Mouse (Mus musculus) heart, adult 11 months (tissue): Measurements from ENCODE around the gene Olfr370.
A peak's percentile ranks its signal among the peaks of the same experiment; 100 is the strongest.

Experiments
- DNase-seq: peaks from one replicate; pipeline ENCODE4 v3.0.0; 2022

The Olfr370 gene

DNA sequence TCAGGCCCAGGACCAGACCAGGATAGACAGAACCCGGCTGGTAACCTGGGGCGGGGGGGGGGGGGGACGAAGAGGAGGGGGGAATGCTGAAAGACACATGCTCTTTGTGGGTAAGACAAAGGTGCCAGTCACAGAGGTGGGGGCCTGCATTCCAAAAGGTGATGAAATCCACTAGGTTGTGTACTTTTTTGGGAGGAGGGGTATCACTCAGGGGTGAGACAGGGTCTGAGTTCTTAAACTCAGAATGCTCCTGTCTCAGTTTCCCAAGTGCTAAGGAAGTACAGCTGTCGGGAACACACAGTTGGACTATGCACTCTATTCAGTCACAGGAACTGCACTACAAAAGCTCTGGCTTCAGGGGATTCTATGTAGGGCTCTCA is 40.9 kb downstream of the Olfr370 start:
- DNase-seq = peak; percentile 71

DNA sequence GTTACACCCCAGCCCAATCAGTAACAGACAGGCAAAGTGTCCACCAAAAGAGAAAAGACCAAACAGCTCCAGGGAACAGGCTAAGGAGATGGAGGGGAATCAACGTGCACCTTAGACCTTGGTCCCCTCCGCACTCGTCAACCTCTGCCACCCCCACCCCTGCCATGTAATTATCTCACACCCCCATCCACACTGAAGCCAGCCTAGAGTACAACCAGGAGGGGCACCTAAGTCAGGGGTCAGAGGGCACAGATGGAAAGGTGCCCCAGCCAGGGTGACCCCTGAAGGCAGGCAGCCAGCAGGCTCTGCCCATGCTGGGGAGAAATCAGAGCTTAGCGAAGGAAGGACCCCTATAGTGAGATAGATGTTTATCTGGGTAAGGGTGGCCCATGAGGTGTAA is 41.3 kb downstream of the Olfr370 start:
- DNase-seq = peak; percentile 91

DNA sequence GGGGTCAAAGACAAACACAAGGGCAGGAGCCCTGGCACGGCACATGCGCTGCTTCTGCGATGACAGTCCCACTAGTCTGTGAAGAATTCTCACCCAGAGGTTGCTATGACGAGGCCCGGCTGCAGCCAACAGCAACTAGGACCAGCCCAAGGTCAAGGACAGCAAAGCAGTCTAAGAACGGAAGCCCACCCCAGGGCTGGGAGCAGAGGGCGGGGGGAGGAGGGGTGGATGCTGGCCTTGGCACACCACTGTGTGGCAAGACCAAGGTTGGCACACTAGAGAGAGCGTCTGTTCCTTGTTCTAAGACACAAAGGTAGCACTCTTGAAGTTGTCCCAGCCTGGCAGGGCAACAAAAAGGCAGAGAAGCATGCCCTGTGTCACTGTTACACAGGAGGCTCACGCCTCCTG is 41.8 kb downstream of the Olfr370 start:
- DNase-seq = peak; percentile 98

DNA sequence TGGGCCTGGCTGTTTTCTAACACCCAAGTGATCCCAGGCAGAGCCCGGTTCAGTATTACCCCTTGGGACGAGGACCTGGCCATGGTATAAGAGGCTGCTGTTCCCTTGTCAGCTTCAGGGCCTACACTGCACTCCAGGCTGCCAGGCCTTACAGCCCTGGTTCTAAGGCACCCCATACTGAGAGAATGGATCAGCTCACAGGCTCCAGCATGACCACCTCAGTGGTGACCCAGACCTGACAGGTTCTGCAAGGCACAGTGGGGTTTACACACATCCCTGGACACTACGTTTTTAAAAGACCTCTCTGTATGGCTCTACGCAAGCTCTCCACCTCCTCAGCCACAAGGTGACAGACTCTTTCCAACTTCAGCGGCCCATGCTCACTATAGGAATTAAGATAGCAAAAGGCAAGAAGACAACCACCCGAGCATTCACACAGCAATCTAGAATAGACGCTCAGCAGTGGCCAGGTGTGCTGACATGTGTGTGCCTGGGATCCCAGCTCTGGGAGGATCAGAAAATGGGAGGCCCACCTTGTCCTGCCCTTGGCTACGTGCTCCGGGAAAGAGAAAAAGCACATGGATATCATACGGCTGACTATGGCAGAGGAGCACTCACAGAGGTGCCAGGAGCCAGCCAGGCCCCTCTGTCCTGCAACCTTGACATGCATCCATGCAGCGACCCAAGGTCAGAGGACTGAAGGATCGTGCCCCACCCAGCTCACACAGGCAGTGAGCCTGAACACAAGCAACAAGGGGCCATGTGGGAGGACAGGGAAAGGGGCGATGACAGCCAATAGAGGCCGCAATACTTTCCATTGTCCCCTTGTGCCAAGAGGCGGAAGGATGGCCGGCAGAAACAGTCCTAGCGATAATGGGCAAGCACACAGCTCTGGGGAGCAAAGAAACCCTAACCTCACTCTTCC is 42.8 kb downstream of the Olfr370 start:
- DNase-seq = peak; percentile 95

- peak; percentile 87 for DNase-seq
Observed at GRCm38 (mm10) chr8:83579676-83580075, 44.1 kb downstream of the Olfr370 start.

DNA sequence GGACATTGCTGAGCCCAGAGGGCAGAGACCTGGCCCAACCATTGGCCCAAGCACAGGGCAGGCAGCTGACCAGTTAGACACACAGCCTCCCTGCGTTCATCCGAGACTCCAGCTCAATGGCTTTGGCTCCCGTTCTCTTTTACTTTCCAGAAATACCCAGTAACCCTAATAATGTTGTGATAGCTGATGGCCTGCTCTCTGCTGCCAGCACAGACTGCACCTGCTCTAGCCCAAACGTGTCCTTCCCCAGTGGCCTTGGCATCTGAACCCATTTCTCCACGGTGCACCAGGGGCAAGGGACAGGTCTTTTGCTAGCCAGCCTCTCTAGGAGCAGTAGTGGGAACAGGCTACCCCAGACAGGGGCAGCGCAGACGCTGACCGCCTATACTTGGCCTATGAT is 45.2 kb downstream of the Olfr370 start:
- DNase-seq = peak; percentile 94

DNA sequence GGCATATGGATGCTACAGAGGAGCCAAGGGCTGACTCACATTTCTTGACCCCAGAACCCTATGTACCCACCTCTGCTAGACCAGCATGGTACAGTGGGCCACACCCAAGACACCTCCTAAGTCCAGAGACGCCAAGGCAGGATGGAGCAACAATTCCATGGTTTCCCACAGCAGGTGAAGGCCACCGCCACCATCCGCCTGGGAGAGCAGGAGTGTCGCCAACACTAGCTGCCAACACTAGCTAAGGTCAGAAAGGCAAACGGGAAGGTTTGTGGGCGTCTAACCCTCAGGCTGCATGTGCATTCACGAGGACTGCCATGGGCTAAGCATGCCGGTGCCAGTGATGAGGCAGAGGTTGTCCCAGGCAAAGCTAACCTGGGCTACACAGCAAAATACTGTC is 46.6 kb downstream of the Olfr370 start:
- DNase-seq = peak; percentile 91

DNA sequence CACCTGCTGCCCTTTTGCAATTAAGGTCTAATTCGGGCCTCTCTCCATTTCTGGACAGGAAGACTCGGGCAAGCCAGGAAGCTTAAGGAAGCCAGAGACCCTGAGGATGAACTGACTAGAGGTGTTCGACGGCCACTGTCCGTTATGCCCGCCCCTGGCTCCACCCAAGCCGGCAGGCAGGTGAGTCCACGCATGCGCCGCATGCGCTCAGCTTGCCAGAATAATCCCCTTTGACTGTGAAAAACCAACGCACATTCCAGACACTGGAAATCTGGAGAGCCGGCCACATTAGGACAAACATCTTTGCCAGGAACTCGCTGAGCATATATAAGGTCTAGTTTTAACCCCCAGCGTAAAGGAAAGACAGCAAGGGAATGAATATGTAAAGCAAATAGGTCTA is 47.7 kb downstream of the Olfr370 start:
- DNase-seq = peak; percentile 82

DNA sequence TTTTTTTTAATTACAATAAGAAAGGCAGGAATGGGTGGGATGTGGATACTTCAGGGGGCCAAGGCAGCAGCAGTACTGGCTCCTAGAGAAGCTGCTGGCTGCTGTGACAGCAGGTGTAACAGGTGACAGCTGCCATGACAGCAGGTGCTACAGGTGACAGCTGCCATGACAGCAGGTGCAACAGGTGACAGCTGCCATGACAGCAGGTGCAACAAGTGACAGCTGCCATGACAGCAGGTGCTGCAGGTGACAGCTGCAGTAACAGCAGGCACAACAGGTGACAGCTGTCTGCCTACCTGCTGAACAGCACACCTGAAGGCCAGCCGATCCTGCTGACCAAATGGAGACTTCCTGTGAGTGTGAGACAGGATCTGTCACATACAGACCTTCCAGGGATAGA is 49.2 kb downstream of the Olfr370 start:
- peak; percentile 86 for DNase-seq

DNA sequence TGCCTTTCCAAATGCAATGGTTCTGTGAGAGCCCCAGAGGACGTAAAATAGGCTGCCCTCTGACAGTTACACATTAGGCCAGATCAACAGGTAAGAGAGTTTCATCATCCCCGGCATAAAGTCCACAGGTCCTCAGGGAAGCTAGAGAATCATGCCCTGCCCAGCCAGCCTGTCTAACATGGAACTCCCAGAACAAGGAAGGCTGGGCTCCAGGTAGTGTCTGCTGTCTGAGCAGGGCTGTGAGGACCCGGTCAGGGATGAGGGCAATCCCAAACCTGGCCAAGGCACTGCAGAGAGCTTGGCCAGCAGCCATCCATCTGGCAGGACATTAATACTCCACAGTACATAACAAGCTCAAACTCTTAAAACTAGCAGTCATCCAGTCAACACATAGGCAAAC is 49.8 kb downstream of the Olfr370 start:
- DNase-seq = no peak

GRCm38 (mm10) chr8:83587644-83588043 is 52.1 kb downstream of the Olfr370 start:
- DNase-seq = no peak

GRCm38 (mm10) chr8:83588886-83589285 is 53.3 kb downstream of the Olfr370 start:
- DNase-seq = no peak

DNA sequence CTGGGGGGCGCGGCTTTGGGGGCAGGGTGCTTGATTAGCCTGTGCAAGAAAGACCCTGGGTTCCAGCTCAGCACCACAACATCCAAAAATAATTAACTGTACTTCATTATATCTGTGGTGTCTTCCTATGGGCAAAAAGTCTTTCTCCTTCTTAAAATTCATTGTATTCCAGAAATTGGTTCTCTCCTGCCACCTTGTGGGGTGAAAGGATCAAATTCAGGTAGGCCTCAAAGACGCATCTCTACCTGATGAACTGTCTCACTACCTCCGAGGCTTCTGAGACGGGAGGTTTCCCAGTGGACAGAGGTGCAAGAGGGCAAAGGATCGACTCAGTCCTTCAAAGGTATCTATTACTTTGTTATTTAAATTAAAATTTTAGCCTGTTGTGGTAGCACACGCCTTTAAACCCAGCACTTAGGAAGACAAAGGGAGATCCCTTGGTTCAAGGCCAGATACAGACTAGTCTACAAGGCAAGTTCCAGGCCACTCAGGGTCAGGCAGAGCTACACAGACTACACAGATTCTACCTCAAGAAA is 55.0 kb downstream of the Olfr370 start:
- no peak for DNase-seq

GRCm38 (mm10) chr8:83592682-83593081 is 57.1 kb downstream of the Olfr370 start:
- no peak for DNase-seq

DNA sequence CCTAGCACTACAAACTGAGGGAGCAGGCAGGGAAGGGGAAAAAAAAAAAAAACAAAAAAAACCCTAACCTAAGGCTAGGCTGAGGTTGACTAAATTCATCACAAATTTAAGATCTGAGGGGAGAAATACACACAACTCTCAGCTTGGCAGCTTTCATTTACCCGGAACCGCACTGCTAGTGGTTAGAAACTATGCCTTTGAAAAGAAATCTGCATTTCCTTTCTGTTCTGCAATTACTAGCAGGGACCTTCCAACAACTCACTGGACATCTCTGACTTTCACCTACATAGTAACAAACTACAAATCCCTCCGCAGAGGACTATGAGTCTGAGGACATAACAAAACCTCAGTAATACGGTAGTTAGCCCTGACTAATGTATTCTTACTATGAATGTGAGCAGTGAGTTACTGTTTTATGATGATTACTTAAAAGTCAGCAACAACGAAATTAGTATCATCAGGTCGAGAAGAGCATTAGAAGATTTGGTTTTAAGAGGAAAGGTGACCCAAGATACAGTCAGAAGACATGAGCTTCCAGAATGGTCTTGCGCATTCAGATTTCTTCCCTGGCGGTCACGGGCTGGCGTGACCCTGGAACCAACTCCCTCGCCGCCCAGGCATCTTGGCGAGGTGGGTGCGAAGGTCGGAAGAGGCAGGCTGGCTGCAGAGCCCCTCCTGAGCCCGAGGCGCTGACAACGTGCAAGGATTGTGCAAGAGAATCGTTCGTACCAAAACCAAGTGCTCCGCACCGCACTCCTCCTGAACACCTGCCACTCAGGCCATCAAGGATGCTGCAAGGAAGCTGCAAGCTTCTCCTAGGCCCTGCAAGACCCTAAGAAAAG is 58.0 kb downstream of the Olfr370 start:
- no peak for DNase-seq

DNA sequence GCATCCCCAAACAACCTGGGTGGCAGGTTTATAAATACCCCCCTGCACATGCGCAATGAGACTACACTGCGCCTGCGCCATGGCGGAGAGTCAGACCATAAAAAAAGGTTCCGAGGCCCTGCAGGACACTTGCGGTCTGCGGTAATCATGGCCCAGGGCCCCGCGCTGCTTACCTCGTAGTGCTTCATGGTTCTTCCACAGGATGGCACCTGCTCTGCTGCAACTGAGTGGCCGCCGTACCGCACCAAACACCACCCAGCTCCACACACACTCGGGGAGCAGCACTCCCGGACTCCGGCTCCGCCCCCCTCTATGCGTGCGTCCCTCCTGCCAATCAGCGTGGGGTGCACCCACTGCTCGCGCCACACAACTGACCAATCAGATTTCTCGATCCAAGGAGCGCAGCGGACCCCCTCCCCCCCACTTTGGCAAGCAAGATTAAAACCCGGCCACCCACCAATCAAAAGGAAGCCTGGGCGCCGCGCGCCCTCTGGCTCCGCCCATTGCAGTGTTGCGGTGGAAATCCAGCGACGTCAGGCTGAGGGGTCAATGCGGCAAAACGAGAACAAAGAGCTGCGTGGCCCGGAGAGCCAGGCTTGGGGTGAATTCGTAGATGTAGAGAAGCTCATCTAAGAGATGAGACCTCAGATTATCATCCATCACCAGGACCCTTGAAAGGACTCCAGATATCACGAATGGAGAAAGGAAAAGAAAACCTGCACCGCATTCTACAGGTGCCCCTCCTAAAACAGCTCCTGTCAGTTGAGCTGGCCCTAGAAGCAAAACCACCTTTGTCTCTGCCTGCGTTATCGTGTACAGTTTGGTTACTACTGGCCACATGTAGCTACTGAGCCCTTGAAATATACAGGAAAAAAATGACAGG is 58.8 kb downstream of the Olfr370 start:
- DNase-seq = peak; percentile 100
